In genomic region chr8:4276111-4276465, GRCm38 (mm10) we compare ENCODE assay signal across 8 mouse cellular contexts. TPM values are rescaled to one million over a fixed set of nuclear protein-coding genes. Genes with fewer than 3 reads are reported as not detected.
A peak's percentile ranks its signal among the peaks of the same experiment; 100 is the strongest.
DNase-seq lines count a peak whose midpoint lies in the region; ATAC-seq and TF ChIP-seq lines count a peak whose summit lies in the region.

No protein-coding gene starts in this region.

- TF ChIP-seq CTCF in bone marrow macrophage, adult 2 months (IDR thresholded peaks at IDR 0.05; ENCODE audit: low read depth, low read length): no peak

- TF ChIP-seq POLR2A in bone marrow macrophage, adult 2 months (IDR thresholded peaks at IDR 0.05; ENCODE audit: borderline replicate concordance, low read depth, low read length): no peak

- H3K4me1 ChIP-seq in kidney, embryonic 14.5 days (ENCODE audit: control insufficient read depth, insufficient read depth, low read length): no peaks in the 10 kb centered on the region
- H3K4me1 ChIP-seq in bone marrow macrophage, adult 2 months (ENCODE audit: control insufficient read depth, insufficient read depth, low read length): peaks cover 8% of the 10 kb centered on the region
- peaks cover 16% of the 10 kb centered on the region for H3K4me1 ChIP-seq in hindbrain, embryonic 13.5 days (replicated peaks)
- H3K4me1 ChIP-seq in midbrain, embryonic 13.5 days (replicated peaks): peaks cover 19% of the 10 kb centered on the region

- 30% methylated on average over 9 of the region's 9 CpGs for WGBS in kidney, embryonic 14.5 days
- WGBS in hindbrain, embryonic 13.5 days: 28% methylated on average over 9 of the region's 9 CpGs
- whole genome bisulfite sequencing in midbrain, embryonic 13.5 days: 25% methylated on average over 9 of the region's 9 CpGs

- no peak for ATAC-seq in kidney, embryonic 14.5 days (ENCODE audit: low FRiP score, low TSS enrichment)
- no peak for ATAC-seq in hindbrain, embryonic 13.5 days (ENCODE audit: low FRiP score)
- no peak for ATAC-seq in midbrain, embryonic 13.5 days
- no peak for ATAC-seq in CD4-positive, CD25-positive, alpha-beta regulatory T cell, adult 4 months

- peak overlapping the region; percentile 60 for H3K4me2 ChIP-seq in kidney, embryonic 14.5 days (replicated peaks; ENCODE audit: low read depth, low read length)
- peak overlapping the region; percentile 76 for H3K4me2 ChIP-seq in hindbrain, embryonic 13.5 days
- peak overlapping the region; percentile 81 for H3K4me2 ChIP-seq in midbrain, embryonic 13.5 days (replicated peaks)

- intact Hi-C loops in left cerebral cortex, postnatal 36 days (cut with DNase I): loop anchor here (5.0 kb wide), 1 partner anchor 46 kb away; no protein-coding TSS in a partner anchor

- no peaks in the 10 kb centered on the region for H3K27me3 ChIP-seq in kidney, embryonic 14.5 days (ENCODE audit: control insufficient read depth, insufficient read depth, low read length)
- H3K27me3 ChIP-seq in hindbrain, embryonic 13.5 days: no peaks in the 10 kb centered on the region
- no peaks in the 10 kb centered on the region for H3K27me3 ChIP-seq in midbrain, embryonic 13.5 days

- no peaks in the 10 kb centered on the region for H3K9me3 ChIP-seq in kidney, embryonic 14.5 days (ENCODE audit: control insufficient read depth, low read length)
- H3K9me3 ChIP-seq in hindbrain, embryonic 13.5 days: no peaks in the 10 kb centered on the region
- H3K9me3 ChIP-seq in midbrain, embryonic 13.5 days: no peaks in the 10 kb centered on the region

- no peak overlapping the region for H3K27ac ChIP-seq in kidney, embryonic 14.5 days (ENCODE audit: low read depth, low read length)
- H3K27ac ChIP-seq in bone marrow macrophage, adult 2 months (ENCODE audit: insufficient read depth, low read depth, low read length): no peak overlapping the region
- H3K27ac ChIP-seq in hindbrain, embryonic 13.5 days: peak overlapping the region; percentile 89
- H3K27ac ChIP-seq in midbrain, embryonic 13.5 days: peak overlapping the region; percentile 76

- H3K4me3 ChIP-seq in kidney, embryonic 14.5 days (ENCODE audit: low read length): peak overlapping the region; percentile 85
- H3K4me3 ChIP-seq in bone marrow macrophage, adult 2 months (ENCODE audit: insufficient read depth, low read length): peak overlapping the region; percentile 93
- peak overlapping the region; percentile 75 for H3K4me3 ChIP-seq in hindbrain, embryonic 13.5 days
- H3K4me3 ChIP-seq in midbrain, embryonic 13.5 days (replicated peaks): peak overlapping the region; percentile 74

- DNase-seq in kidney, postnatal 10 days: no peak
- no peak for DNase-seq in left cerebral cortex, postnatal 36 days (ENCODE audit: low spot score in 2 of 2)
- DNase-seq in right cerebral cortex, postnatal 10 days (ENCODE audit: low spot score in 2 of 2): no peak

- H3K9ac ChIP-seq in kidney, embryonic 14.5 days (ENCODE audit: low read depth, low read length): peak overlapping the region; percentile 87
- H3K9ac ChIP-seq in hindbrain, embryonic 13.5 days: peak overlapping the region; percentile 86
- H3K9ac ChIP-seq in midbrain, embryonic 13.5 days (replicated peaks): peak overlapping the region; percentile 74; the same call in 1 of the 2 replicates

- peaks cover 22% of the 10 kb centered on the region for H3K36me3 ChIP-seq in kidney, embryonic 14.5 days (ENCODE audit: control insufficient read depth, insufficient read depth, low read length)
- peaks cover 23% of the 10 kb centered on the region for H3K36me3 ChIP-seq in hindbrain, embryonic 13.5 days
- H3K36me3 ChIP-seq in midbrain, embryonic 13.5 days: peaks cover 26% of the 10 kb centered on the region

RNA-seq across cellular contexts. Expression of gene Timm44, which starts 0.4 kb away (rescaled TPM):
- polyA plus RNA-seq in kidney, embryonic 14.5 days (2014; fragmentation: Nextera tagmentation; extraction: Ambion mirVana): 75.7 and 81.2 TPM in 2 replicates
- polyA plus RNA-seq in bone marrow macrophage, adult 2 months (2012; ENCODE audit: insufficient read depth, insufficient read length, missing spikeins): 55.0 and 65.8 TPM in 2 replicates
- polyA plus RNA-seq in hindbrain, embryonic 13.5 days (2015; fragmentation: Nextera tagmentation; extraction: Ambion mirVana): 41.5 and 42.6 TPM in 2 replicates
- polyA plus RNA-seq in midbrain, embryonic 13.5 days (2015; fragmentation: Nextera tagmentation; extraction: Ambion mirVana): 44.5 and 45.1 TPM in 2 replicates
- 10 to 100 TPM; 58.9 to 75.6 TPM for total RNA-seq in left cerebral cortex, postnatal 36 days (2021)
- polyA plus RNA-seq in CD4-positive, CD25-positive, alpha-beta regulatory T cell, adult 4 months (2017; shearing (Covaris generic)): 100 to 1,000 TPM in 1 of 2 experiments, 10 to 100 TPM in 1; 75.2 to 122 TPM

RNA-seq across cellular contexts. Expression of gene Ctxn1, which starts 17.0 kb away (rescaled TPM):
- polyA plus RNA-seq in kidney, embryonic 14.5 days (2014; fragmentation: Nextera tagmentation; extraction: Ambion mirVana): 86.1 and 93.1 TPM in 2 replicates
- polyA plus RNA-seq in bone marrow macrophage, adult 2 months (2012; ENCODE audit: insufficient read depth, insufficient read length, missing spikeins): 0.67 and 0.76 TPM in 2 replicates
- polyA plus RNA-seq in hindbrain, embryonic 13.5 days (2015; fragmentation: Nextera tagmentation; extraction: Ambion mirVana): 281 and 287 TPM in 2 replicates
- 245 and 257 TPM in 2 replicates for polyA plus RNA-seq in midbrain, embryonic 13.5 days (2015; fragmentation: Nextera tagmentation; extraction: Ambion mirVana)
- 100 to 1,000 TPM; 599 to 686 TPM for total RNA-seq in left cerebral cortex, postnatal 36 days (2021)
- not detected for polyA plus RNA-seq in CD4-positive, CD25-positive, alpha-beta regulatory T cell, adult 4 months (2017; shearing (Covaris generic))

RNA-seq across cellular contexts. Expression of gene Snapc2, which starts 23.2 kb away (rescaled TPM):
- 61.9 and 63.6 TPM in 2 replicates for polyA plus RNA-seq in kidney, embryonic 14.5 days (2014; fragmentation: Nextera tagmentation; extraction: Ambion mirVana)
- 17.6 and 20.7 TPM in 2 replicates for polyA plus RNA-seq in bone marrow macrophage, adult 2 months (2012; ENCODE audit: insufficient read depth, insufficient read length, missing spikeins)
- 62.1 and 65.2 TPM in 2 replicates for polyA plus RNA-seq in hindbrain, embryonic 13.5 days (2015; fragmentation: Nextera tagmentation; extraction: Ambion mirVana)
- polyA plus RNA-seq in midbrain, embryonic 13.5 days (2015; fragmentation: Nextera tagmentation; extraction: Ambion mirVana): 62.7 and 64.1 TPM in 2 replicates
- 10 to 100 TPM; 28.5 to 36.5 TPM for total RNA-seq in left cerebral cortex, postnatal 36 days (2021)
- 10 to 100 TPM; 12.8 TPM for polyA plus RNA-seq in CD4-positive, CD25-positive, alpha-beta regulatory T cell, adult 4 months (2017; shearing (Covaris generic))

RNA-seq across cellular contexts. Expression of gene Tgfbr3l, which starts 28.1 kb away (rescaled TPM):
- 4.7 and 5.9 TPM in 2 replicates for polyA plus RNA-seq in kidney, embryonic 14.5 days (2014; fragmentation: Nextera tagmentation; extraction: Ambion mirVana)
- 3.6 and 4.4 TPM in 2 replicates for polyA plus RNA-seq in bone marrow macrophage, adult 2 months (2012; ENCODE audit: insufficient read depth, insufficient read length, missing spikeins)
- 5.0 and 5.2 TPM in 2 replicates for polyA plus RNA-seq in hindbrain, embryonic 13.5 days (2015; fragmentation: Nextera tagmentation; extraction: Ambion mirVana)
- 8.0 and 8.5 TPM in 2 replicates for polyA plus RNA-seq in midbrain, embryonic 13.5 days (2015; fragmentation: Nextera tagmentation; extraction: Ambion mirVana)
- 10 to 100 TPM in 1 of 2 experiments, 1 to 10 TPM in 1; 6.4 to 14.1 TPM for total RNA-seq in left cerebral cortex, postnatal 36 days (2021)
- polyA plus RNA-seq in CD4-positive, CD25-positive, alpha-beta regulatory T cell, adult 4 months (2017; shearing (Covaris generic)): 1 to 10 TPM; 7.2 to 9.6 TPM

RNA-seq across cellular contexts. Expression of gene Gm49320, which starts 37.4 kb away (rescaled TPM):
- polyA plus RNA-seq in kidney, embryonic 14.5 days (2014; fragmentation: Nextera tagmentation; extraction: Ambion mirVana): 0.86 and 2.2 TPM in 2 replicates
- not detected in 2 replicates for polyA plus RNA-seq in bone marrow macrophage, adult 2 months (2012; ENCODE audit: insufficient read depth, insufficient read length, missing spikeins)
- polyA plus RNA-seq in hindbrain, embryonic 13.5 days (2015; fragmentation: Nextera tagmentation; extraction: Ambion mirVana): 1.00 and 1.7 TPM in 2 replicates
- 0.90 and 1.2 TPM in 2 replicates for polyA plus RNA-seq in midbrain, embryonic 13.5 days (2015; fragmentation: Nextera tagmentation; extraction: Ambion mirVana)
- 1 to 10 TPM in 1 of 2 experiments, not detected in 1; 1.4 TPM for total RNA-seq in left cerebral cortex, postnatal 36 days (2021)
- polyA plus RNA-seq in CD4-positive, CD25-positive, alpha-beta regulatory T cell, adult 4 months (2017; shearing (Covaris generic)): under 1 TPM in 1 of 2 experiments, not detected in 1; 0.46 TPM

Comparison
In these comparisons a context has a peak if more than half of its experiments do, and no peak if none do; other contexts are left out.
1. H3K27ac ChIP-seq: peak in hindbrain, embryonic 13.5 days (single experiment) and midbrain, embryonic 13.5 days (single experiment); none in kidney, embryonic 14.5 days (single experiment) and bone marrow macrophage, adult 2 months (single experiment).
2. RNA of gene Ctxn1, which starts 17.0 kb away (polyA plus RNA-seq): 281 to 287 TPM in hindbrain, embryonic 13.5 days, 245 to 257 TPM in midbrain, embryonic 13.5 days and 86.1 to 93.1 TPM in kidney, embryonic 14.5 days; 0.67 to 0.76 TPM in bone marrow macrophage, adult 2 months and not detected in CD4-positive, CD25-positive, alpha-beta regulatory T cell, adult 4 months; every median in the first group is over 10 times any median in the second.
3. Peak in every context shown above with its lines, with median percentiles within 50 percentile points of each other: H3K4me2 ChIP-seq, H3K4me3 ChIP-seq and H3K9ac ChIP-seq.